9 mouse cellular contexts compared by ENCODE assay signal in the genomic region with DNA sequence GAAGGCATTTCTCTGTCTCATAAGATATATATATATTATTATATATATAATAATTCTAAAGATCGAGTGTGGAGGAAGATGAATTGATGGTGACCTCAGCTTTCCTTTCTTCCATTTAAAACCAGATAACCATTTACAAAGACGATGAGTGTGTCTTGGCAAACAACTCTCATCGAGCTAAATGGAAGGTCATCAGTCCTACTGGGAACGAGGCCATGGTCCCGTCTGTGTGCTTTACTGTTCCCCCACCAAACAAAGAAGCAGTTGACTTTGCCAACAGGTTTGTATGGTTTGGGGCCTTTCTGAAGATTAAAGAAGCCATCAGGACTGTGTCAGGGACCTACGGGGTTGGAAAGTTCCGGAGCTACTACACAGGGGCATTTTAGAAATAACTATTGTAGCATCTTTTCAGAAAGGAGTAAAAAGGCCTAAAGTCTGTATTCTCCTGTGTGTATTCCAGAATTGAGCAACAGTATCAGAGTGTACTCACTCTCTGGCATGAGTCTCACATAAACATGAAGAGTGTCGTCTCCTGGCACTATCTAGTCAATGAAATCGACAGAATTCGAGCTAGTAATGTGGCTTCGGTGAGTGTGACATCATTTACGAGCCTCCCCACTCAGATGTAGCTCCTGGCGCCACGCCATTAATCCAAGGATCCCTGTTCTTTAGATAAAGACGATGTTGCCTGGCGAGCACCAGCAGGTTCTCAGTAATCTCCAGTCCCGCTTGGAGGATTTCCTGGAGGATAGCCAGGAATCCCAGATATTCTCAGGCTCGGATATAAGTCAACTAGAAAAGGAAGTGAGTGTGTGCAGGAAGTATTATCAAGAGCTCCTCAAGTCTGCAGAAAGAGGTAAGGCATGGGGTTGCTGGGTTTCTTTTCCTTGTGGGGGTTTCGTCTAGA.
DNase-seq lines count a peak whose midpoint lies in the region; ATAC-seq and TF ChIP-seq lines count a peak whose summit lies in the region.
"Had no signal": no experiment of that assay in that cellular context is flagged by ENCODE, and none has a peak within 500 bp of the region (broad histone marks: within the 10 kb centered on the region; RNA-seq: fewer than 3 reads in every experiment).

No protein-coding gene starts in this region.

- no peak overlapping the region for H3K4me2 ChIP-seq in heart, embryonic 11.5 days
- no peak overlapping the region for H3K4me2 ChIP-seq in lung, embryonic 16.5 days (ENCODE audit: low read depth, low read length)
- H3K4me2 ChIP-seq in forebrain, embryonic 15.5 days (replicated peaks) = no peak overlapping the region
- H3K4me2 ChIP-seq: neural tube, embryonic 12.5 days had no signal

- ATAC-seq in heart, embryonic 11.5 days (replicated peaks; ENCODE audit: insufficient number of reproducible peaks, low FRiP score, low TSS enrichment) = 0 out of 2 replicates have a peak, but pooled peaks have one; percentile 49
- peak; percentile 74 for ATAC-seq in lung, embryonic 16.5 days (ENCODE audit: low read depth)
- ATAC-seq in forebrain, embryonic 15.5 days (replicated peaks) = no peak

- H3K4me1 ChIP-seq in lung, adult 2 months (ENCODE audit: control insufficient read depth, insufficient read depth, low read length) = peaks cover 4% of the 10 kb centered on the region; the same call in 1 of the 2 replicates
- peaks cover 2% of the 10 kb centered on the region for H3K4me1 ChIP-seq in heart, embryonic 11.5 days (ENCODE audit: control insufficient read depth, insufficient read depth, low read length)
- H3K4me1 ChIP-seq in lung, embryonic 16.5 days (replicated peaks; ENCODE audit: control insufficient read depth, insufficient read depth, low read length) = peaks cover 5% of the 10 kb centered on the region; the same call in 1 of the 2 replicates
- peaks cover 16% of the 10 kb centered on the region for H3K4me1 ChIP-seq in forebrain, embryonic 15.5 days
- H3K4me1 ChIP-seq: neural tube, embryonic 12.5 days had no signal

- WGBS in lung, adult 2 months = 51% methylated on average over 19 of the region's 19 CpGs
- 54% methylated on average over 19 of the region's 19 CpGs for WGBS in heart, embryonic 11.5 days (ENCODE audit: insufficient replicate concordance)
- WGBS in lung, embryonic 16.5 days = 41% methylated on average over 19 of the region's 19 CpGs
- WGBS in forebrain, embryonic 15.5 days = 60% methylated on average over 19 of the region's 19 CpGs

- DNase-seq in cerebellum, adult 9-10 months = peak; percentile 53
- no peak for DNase-seq in cerebellum, adult 11-12 months
- DNase-seq in lung, adult 18-20 months = peak; percentile 12 to 31
- DNase-seq in lung, adult 2 months = no peak
- DNase-seq in yolk sac, embryonic 10.5 days (ENCODE audit: low spot score) = no peak

- no peaks in the 10 kb centered on the region for H3K27me3 ChIP-seq in heart, embryonic 11.5 days (ENCODE audit: control insufficient read depth, insufficient read depth, low read length)
- H3K27me3 ChIP-seq in lung, embryonic 16.5 days (ENCODE audit: control insufficient read depth, insufficient read depth, low read depth, low read length) = no peaks in the 10 kb centered on the region
- no peaks in the 10 kb centered on the region for H3K27me3 ChIP-seq in forebrain, embryonic 15.5 days
- H3K27me3 ChIP-seq: neural tube, embryonic 12.5 days had no signal

- H3K36me3 ChIP-seq in heart, embryonic 11.5 days (ENCODE audit: control insufficient read depth, insufficient read depth, low read length) = peaks cover 8% of the 10 kb centered on the region; the same call in 1 of the 2 replicates
- peaks cover 6% of the 10 kb centered on the region; the same call in 1 of the 2 replicates for H3K36me3 ChIP-seq in lung, embryonic 16.5 days (ENCODE audit: control insufficient read depth, insufficient read depth, low read length)
- peaks cover 56% of the 10 kb centered on the region for H3K36me3 ChIP-seq in forebrain, embryonic 15.5 days

- no peak overlapping the region for H3K4me3 ChIP-seq in lung, adult 2 months (replicated peaks; ENCODE audit: extremely low read depth, low read depth, low read length)
- no peak overlapping the region for H3K4me3 ChIP-seq in heart, embryonic 11.5 days (ENCODE audit: low read depth, low read length)
- no peak overlapping the region for H3K4me3 ChIP-seq in lung, embryonic 16.5 days (ENCODE audit: low read length)
- no peak overlapping the region for H3K4me3 ChIP-seq in forebrain, embryonic 15.5 days
- H3K4me3 ChIP-seq: neural tube, embryonic 12.5 days had no signal

- no peak for TF ChIP-seq POLR2A in lung, adult 2 months (IDR thresholded peaks at IDR 0.05; ENCODE audit: borderline replicate concordance, extremely low read depth, low read depth, low read length)

- no peaks in the 10 kb centered on the region for H3K9me3 ChIP-seq in heart, embryonic 11.5 days (replicated peaks; ENCODE audit: control insufficient read depth, low read length)
- no peaks in the 10 kb centered on the region for H3K9me3 ChIP-seq in lung, embryonic 16.5 days (ENCODE audit: control insufficient read depth, low read length)
- no peaks in the 10 kb centered on the region for H3K9me3 ChIP-seq in forebrain, embryonic 15.5 days
- H3K9me3 ChIP-seq: neural tube, embryonic 12.5 days had no signal

- peak overlapping the region; percentile 50 for H3K27ac ChIP-seq in heart, embryonic 11.5 days (ENCODE audit: low read depth, low read length)
- H3K27ac ChIP-seq in lung, embryonic 16.5 days (ENCODE audit: low read length) = no peak overlapping the region
- H3K27ac ChIP-seq in forebrain, embryonic 15.5 days (replicated peaks) = no peak overlapping the region
- H3K27ac ChIP-seq: neural tube, embryonic 12.5 days had no signal

- TF ChIP-seq CTCF in lung, adult 2 months (IDR thresholded peaks at IDR 0.05; ENCODE audit: insufficient read depth, low read length) = no peak

- H3K9ac ChIP-seq in heart, embryonic 11.5 days (ENCODE audit: low read depth, low read length) = no peak overlapping the region
- H3K9ac ChIP-seq in lung, embryonic 16.5 days (ENCODE audit: low read length) = no peak overlapping the region
- no peak overlapping the region for H3K9ac ChIP-seq in forebrain, embryonic 15.5 days (replicated peaks)
- H3K9ac ChIP-seq: neural tube, embryonic 12.5 days had no signal

Comparison
In these comparisons a context has a peak if more than half of its experiments do, and no peak if none do; other contexts are left out.
1. DNase-seq: peak in cerebellum, adult 9-10 months (single experiment) and lung, adult 18-20 months (2 of 2); none in cerebellum, adult 11-12 months (single experiment), lung, adult 2 months (single experiment) and yolk sac, embryonic 10.5 days (single experiment).